Mouse (Mus musculus) liver, adult 2 months (tissue): ENCODE results near the gene Fto.

Source experiments
- CTCF ChIP-seq: fragments of 200-500 bp; IDR thresholded peaks from 2 replicates; pipeline ENCODE4 v1.5.1; 2011; ENCODE audit warnings: low read depth, low read length, control low read depth
- POLR2A ChIP-seq: fragments of 200-500 bp; IDR thresholded peaks from 2 replicates; pipeline ENCODE4 v1.6.1; 2011; ENCODE audit warnings: low read length, control low read depth; ENCODE audit not compliant: insufficient read depth; ENCODE audit errors: extremely low read depth

GRCm38 (mm10) chr8:91562600-91562999 lies 249.3 kb downstream of the Fto start:
- TF ChIP-seq CTCF (no peak), POLR2A (no peak)
